In genomic region chr8:57273055-57273454, GRCm38 (mm10) we compare ENCODE assay signal across 32 mouse cellular contexts. TPM values are rescaled to one million over a fixed set of nuclear protein-coding genes. Genes with fewer than 3 reads are reported as not detected.
"Had no signal": no experiment of that assay in that cellular context is flagged by ENCODE, and none has a peak within 500 bp of the region (broad histone marks: within the 10 kb centered on the region; RNA-seq: fewer than 3 reads in every experiment).

No protein-coding gene starts in this region.

- ATAC-seq: forebrain, embryonic 13.5 days; forebrain, embryonic 14.5 days; forebrain, embryonic 15.5 days; forebrain, embryonic 16.5 days; forebrain, postnatal 0 days had no signal

- H3K4me1 ChIP-seq: embryonic facial prominence, embryonic 10.5 days; embryonic facial prominence, embryonic 12.5 days; embryonic facial prominence, embryonic 13.5 days; embryonic facial prominence, embryonic 15.5 days; forebrain, embryonic 10.5 days; forebrain, embryonic 12.5 days; forebrain, embryonic 13.5 days; forebrain, embryonic 15.5 days had no signal

- H3K4me2 ChIP-seq: embryonic facial prominence, embryonic 12.5 days; embryonic facial prominence, embryonic 13.5 days; embryonic facial prominence, embryonic 15.5 days; forebrain, embryonic 12.5 days; forebrain, embryonic 13.5 days; forebrain, embryonic 15.5 days had no signal

- H3K27me3 ChIP-seq: embryonic facial prominence, embryonic 12.5 days; embryonic facial prominence, embryonic 13.5 days; embryonic facial prominence, embryonic 15.5 days; forebrain, embryonic 12.5 days; forebrain, embryonic 13.5 days; forebrain, embryonic 15.5 days had no signal

- H3K36me3 ChIP-seq: embryonic facial prominence, embryonic 10.5 days; embryonic facial prominence, embryonic 12.5 days; embryonic facial prominence, embryonic 13.5 days; embryonic facial prominence, embryonic 15.5 days; forebrain, embryonic 10.5 days; forebrain, embryonic 12.5 days; forebrain, embryonic 15.5 days had no signal

- H3K9ac ChIP-seq: embryonic facial prominence, embryonic 12.5 days; embryonic facial prominence, embryonic 13.5 days; embryonic facial prominence, embryonic 15.5 days; forebrain, embryonic 12.5 days; forebrain, embryonic 13.5 days; forebrain, embryonic 15.5 days; forebrain, postnatal 0 days had no signal

- H3K9me3 ChIP-seq: embryonic facial prominence, embryonic 10.5 days; embryonic facial prominence, embryonic 12.5 days; embryonic facial prominence, embryonic 13.5 days; embryonic facial prominence, embryonic 15.5 days; forebrain, embryonic 10.5 days; forebrain, embryonic 12.5 days; forebrain, embryonic 13.5 days; forebrain, embryonic 15.5 days had no signal

- H3K27ac ChIP-seq: embryonic facial prominence, embryonic 10.5 days; embryonic facial prominence, embryonic 12.5 days; embryonic facial prominence, embryonic 13.5 days; embryonic facial prominence, embryonic 15.5 days; forebrain, embryonic 10.5 days; forebrain, embryonic 12.5 days; forebrain, embryonic 13.5 days; forebrain, embryonic 15.5 days; gastrocnemius, adult 2 months; heart, adult 2 months had no signal

- DNase-seq: cerebellum, adult 9-10 months; cerebellum, adult 9-11 months; cerebellum, postnatal 10 days; cerebellum, postnatal 14 days; cerebellum, postnatal 25 days; cerebellum, postnatal 36 days; embryo, embryonic 11 days; forebrain, postnatal 0 days; gastrocnemius, adult 2 months; gastrocnemius, postnatal 10 days; gastrocnemius, postnatal 14 days; gastrocnemius, postnatal 25 days; gastrocnemius, postnatal 36 days; heart, adult 11 months; heart, adult 18-20 months; heart, adult 2 months had no signal

- H3K4me3 ChIP-seq: embryonic facial prominence, embryonic 10.5 days; embryonic facial prominence, embryonic 12.5 days; embryonic facial prominence, embryonic 13.5 days; embryonic facial prominence, embryonic 15.5 days; erythroblast, embryonic 14.5 days; forebrain, embryonic 10.5 days; forebrain, embryonic 12.5 days; forebrain, embryonic 13.5 days; forebrain, embryonic 15.5 days; gastrocnemius, adult 2 months; heart, adult 2 months had no signal

RNA-seq across cellular contexts. Expression of gene Hand2, which starts 47.7 kb away (rescaled TPM):
- total RNA-seq: common myeloid progenitor, adult 5-6 weeks; forebrain, postnatal 0 days; gastrocnemius, adult 18-20 months; gastrocnemius, postnatal 36 days; granulocyte monocyte progenitor cell, adult 5-6 weeks had no signal
- polyA plus RNA-seq: cortical plate, adult 2 months; erythroblast, embryonic 14.5 days; forebrain, embryonic 10.5 days; forebrain, embryonic 11.5 days; forebrain, embryonic 12.5 days; forebrain, embryonic 13.5 days; forebrain, embryonic 14.5 days; forebrain, embryonic 15.5 days; forebrain, embryonic 16.5 days; forebrain, postnatal 0 days had no signal
